Comparison of ENCODE assay signal across 10 mouse cellular contexts in genomic region chr7:104507421-104508065, GRCm38 (mm10). TPM values are rescaled to one million over a fixed set of nuclear protein-coding genes. Genes with fewer than 3 reads are reported as not detected.
A peak's percentile ranks its signal among the peaks of the same experiment; 100 is the strongest.
DNase-seq lines count a peak whose midpoint lies in the region; ATAC-seq and TF ChIP-seq lines count a peak whose summit lies in the region.
"Not testable (repeated sequence)": the region's sequence is repeated elsewhere in the genome, so short reads cannot be mapped to it uniquely, and the experiment has no call there.
"Had no signal": no experiment of that assay in that cellular context is flagged by ENCODE, and none has a peak within 500 bp of the region (broad histone marks: within the 10 kb centered on the region; RNA-seq: fewer than 3 reads in every experiment).

TSS of gene Trim30d (minus strand) at chr7:104507849.

- H3K4me3 ChIP-seq in lung, postnatal 0 days (ENCODE audit: low read depth, low read length), result not testable (repeated sequence)

- not testable (repeated sequence) for TF ChIP-seq EP300 in lung, postnatal 0 days (IDR thresholded peaks at IDR 0.05)

- peak; percentile 80 for ATAC-seq in lung, postnatal 0 days

- H3K27ac ChIP-seq in lung, postnatal 0 days (ENCODE audit: low read length), result not testable (repeated sequence)

- peak within 1 kb of the TSS; percentile 33; the same call in 1 of the 2 replicates for H3K4me2 ChIP-seq in lung, postnatal 0 days (replicated peaks; ENCODE audit: low read depth, low read length)

- H3K9me3 ChIP-seq in lung, postnatal 0 days (ENCODE audit: low read length), result not testable (repeated sequence)

- not testable (repeated sequence) for H3K27me3 ChIP-seq in lung, postnatal 0 days (replicated peaks; ENCODE audit: insufficient read depth, low read length)

- H3K4me1 ChIP-seq in lung, postnatal 0 days (ENCODE audit: insufficient read depth, low read depth, low read length), result not testable (repeated sequence)

- TF ChIP-seq CTCF in lung, postnatal 0 days (IDR thresholded peaks at IDR 0.05), result peak; percentile 50

- H3K36me3 ChIP-seq in lung, postnatal 0 days (ENCODE audit: insufficient read depth, low read length), result not testable (repeated sequence)

- peak; percentile 71 for DNase-seq in Muller cell, postnatal 12 days (ENCODE audit: inconsistent ontology term)
- DNase-seq in brain, adult 2 months (ENCODE audit: low read depth, low spot score), result peak; percentile 12
- peak; percentile 89 for DNase-seq in heart, adult 11 months
- peak; percentile 66 for DNase-seq in induced T-regulatory cell, adult 2 months (ENCODE audit: low read depth)
- peak; percentile 0 for DNase-seq in layer of hippocampus, adult 9-10 months (ENCODE audit: low spot score)
- DNase-seq in lung, postnatal 0 days (ENCODE audit: low spot score), result peak; percentile 40
- peak; percentile 1 to 10 for DNase-seq in natural killer cell, adult 2 months (ENCODE audit: low spot score in 2 of 2)
- DNase-seq in thymus, postnatal 0 days (ENCODE audit: low spot score), result peak; percentile 24

- H3K9ac ChIP-seq in lung, postnatal 0 days (replicated peaks; ENCODE audit: low read depth), result not testable (repeated sequence)

RNA-seq across cellular contexts. Expression of gene Trim30d, which starts in this region (rescaled TPM):
- 1.9 and 2.1 TPM in 2 replicates for polyA plus RNA-seq in lung, postnatal 0 days (2015; fragmentation: Nextera tagmentation; extraction: Ambion mirVana)
- 4.9 and 5.8 TPM in 2 replicates for polyA plus RNA-seq in thymus, postnatal 0 days (2015; fragmentation: Nextera tagmentation; extraction: Ambion mirVana)
- polyA plus RNA-seq: G1E, myocyte had no signal

Comparison
In these comparisons a context has a peak if more than half of its experiments do, and no peak if none do; other contexts are left out.
1. DNase-seq: peak in every context shown above with its lines; median percentile 89 in heart, adult 11 months; 71 in Muller cell, postnatal 12 days; 66 in induced T-regulatory cell, adult 2 months; 40 in lung, postnatal 0 days; 24 in thymus, postnatal 0 days; 12 in brain, adult 2 months; 6 in natural killer cell, adult 2 months; 0 in layer of hippocampus, adult 9-10 months.